Mouse (Mus musculus): ENCODE measurements at regions not wholly inside any gene's neighbourhood (a gene's known extent, or its start where the extent isn't known, plus 50 kb on each side); places are given as distances from the start of the nearest gene placed in this dataset.

DNA sequence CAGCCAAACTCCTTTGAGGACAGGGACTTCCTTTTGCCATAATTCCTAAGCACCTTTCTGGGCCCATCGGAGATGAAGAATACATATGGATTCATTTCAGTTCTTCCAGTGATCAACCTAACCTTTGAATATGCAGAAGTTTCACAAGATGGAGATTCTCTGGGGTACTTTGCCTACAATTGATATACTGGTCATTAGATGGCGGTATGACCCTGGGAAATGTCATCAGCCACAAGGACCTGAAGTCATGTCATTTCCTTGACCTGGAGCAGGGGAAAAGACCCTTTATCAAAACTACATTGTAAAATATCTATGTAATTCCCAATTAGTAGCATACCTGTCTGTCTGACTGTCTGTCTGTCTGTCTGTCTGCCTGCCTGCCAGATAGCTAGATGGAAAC lies 164.0 kb upstream of the Slc24a3 start:
- H3K4me1 ChIP-seq = no peaks in the 10 kb centered on the region
- no peaks in the 10 kb centered on the region for H3K9me3 ChIP-seq
- H3K27me3 ChIP-seq (ENCODE audit: insufficient read depth, poor library complexity, severe bottlenecking) = no peaks in the 10 kb centered on the region
- H3K27ac ChIP-seq = no peak overlapping the region
- no peaks in the 10 kb centered on the region for H3K36me3 ChIP-seq
- DNase-seq (ENCODE audit: low spot score) = no peak
- H3K4me3 ChIP-seq = no peak overlapping the region
- 69% methylated on average over 2 of the region's 2 CpGs for WGBS

DNA sequence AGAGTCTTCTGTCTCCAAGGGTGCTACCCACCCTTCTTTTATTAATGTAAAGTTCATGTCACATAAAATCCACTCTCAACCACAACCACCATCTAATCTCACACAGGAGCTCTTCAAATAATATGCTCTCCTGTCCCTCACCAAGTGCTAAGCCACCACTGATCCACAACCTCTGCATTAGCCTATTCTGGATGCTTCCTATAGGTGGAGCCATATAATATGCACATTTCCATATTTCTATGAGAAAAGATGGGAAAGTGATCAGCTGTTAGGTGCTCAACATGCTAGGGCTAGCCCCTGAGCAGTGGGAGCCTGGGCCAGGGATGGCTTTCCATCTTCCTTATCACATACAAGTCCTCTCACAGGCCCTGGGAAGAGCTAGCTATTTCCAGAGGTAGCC lies 156.9 kb upstream of the Slc24a3 start:
- no peak overlapping the region for H3K4me3 ChIP-seq
- no peaks in the 10 kb centered on the region for H3K36me3 ChIP-seq
- H3K27me3 ChIP-seq (ENCODE audit: insufficient read depth, poor library complexity, severe bottlenecking) = no peaks in the 10 kb centered on the region
- H3K9me3 ChIP-seq = no peaks in the 10 kb centered on the region
- 0 out of 2 replicates have a peak, but pooled peaks cover 3% of the 10 kb centered on the region for H3K4me1 ChIP-seq
- H3K27ac ChIP-seq = no peak overlapping the region
- no peak for DNase-seq (ENCODE audit: low spot score)

DNA sequence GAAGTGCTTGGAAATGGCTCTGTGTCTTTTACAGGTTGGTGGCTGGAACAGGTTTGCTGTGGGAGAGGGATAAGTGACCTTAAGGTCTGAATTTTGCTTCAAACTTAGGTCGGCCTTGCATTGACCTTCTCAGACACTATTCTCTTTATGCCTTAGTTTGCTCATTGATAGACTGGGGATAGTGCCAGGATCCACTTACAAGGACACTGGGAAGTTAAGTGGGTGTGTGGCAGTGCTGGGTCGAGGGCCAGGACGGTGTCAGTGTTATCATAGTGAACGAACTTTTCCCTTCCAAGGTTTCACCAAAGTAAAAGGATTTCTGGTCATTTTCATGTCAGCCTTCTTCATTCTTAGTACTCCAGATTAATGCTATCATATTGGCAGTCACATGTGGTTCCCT lies 156.3 kb upstream of the Slc24a3 start:
- Histone ChIP-seq H3K4me1 (0 out of 2 replicates have a peak, but pooled peaks cover 3% of the 10 kb centered on the region), H3K27ac (no peak overlapping the region), H3K9me3 (no peaks in the 10 kb centered on the region), H3K4me3 (no peak overlapping the region), H3K36me3 (no peaks in the 10 kb centered on the region), H3K27me3 (ENCODE audit: insufficient read depth, poor library complexity, severe bottlenecking) (no peaks in the 10 kb centered on the region)
- WGBS = 63% methylated on average over 4 of the region's 4 CpGs
- DNase-seq (ENCODE audit: low spot score) = no peak

DNA sequence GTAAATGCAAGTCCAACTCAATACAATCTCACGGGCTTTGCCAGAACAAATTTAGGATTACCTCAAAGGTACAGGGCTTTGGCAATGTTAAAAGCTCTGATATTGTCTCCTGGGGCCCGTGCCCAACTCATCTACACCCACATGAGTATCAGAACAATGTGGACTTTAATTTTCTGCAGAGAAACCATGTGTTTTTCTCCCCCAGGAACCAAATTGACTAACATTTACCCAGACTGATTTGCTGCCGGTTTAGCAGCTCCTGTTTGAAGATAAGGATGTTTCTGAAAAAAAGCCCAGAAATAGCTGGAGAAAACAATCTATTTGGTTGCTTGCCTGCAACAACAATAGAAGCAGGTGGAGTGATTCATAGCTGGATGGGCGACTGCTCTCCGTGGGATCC lies 151.6 kb upstream of the Slc24a3 start:
- H3K4me3 ChIP-seq = no peak overlapping the region
- H3K9me3 ChIP-seq = no peaks in the 10 kb centered on the region
- H3K27ac ChIP-seq = no peak overlapping the region
- H3K4me1 ChIP-seq = peaks cover 13% of the 10 kb centered on the region; the same call in 1 of the 2 replicates
- H3K36me3 ChIP-seq = no peaks in the 10 kb centered on the region
- 71% methylated on average over 5 of the region's 5 CpGs for WGBS
- H3K27me3 ChIP-seq (ENCODE audit: insufficient read depth, poor library complexity, severe bottlenecking) = no peaks in the 10 kb centered on the region
- no peak for DNase-seq (ENCODE audit: low spot score)

DNA sequence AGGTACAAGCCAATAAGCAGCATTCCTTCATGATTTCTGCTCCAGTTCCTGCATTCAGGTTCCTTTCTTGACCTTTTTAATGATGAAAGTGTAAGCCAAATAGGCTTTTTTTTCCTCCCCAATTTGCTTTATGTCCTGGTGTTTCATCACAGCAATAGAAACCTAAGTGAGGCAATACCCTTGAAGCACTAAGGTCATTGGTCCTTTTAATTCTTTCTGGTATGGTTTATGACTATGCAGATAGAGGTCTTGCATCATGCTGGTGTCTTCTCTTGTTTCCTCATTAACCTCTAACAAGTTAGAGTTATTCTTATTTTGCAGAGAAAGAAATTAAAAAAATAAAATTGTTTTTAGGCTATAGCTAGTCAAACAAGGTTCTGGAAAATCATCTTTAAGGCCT lies 150.6 kb upstream of the Slc24a3 start:
- Histone ChIP-seq H3K4me3 (no peak overlapping the region), H3K4me1 (peaks cover 9% of the 10 kb centered on the region; the same call in 1 of the 2 replicates), H3K36me3 (no peaks in the 10 kb centered on the region), H3K27ac (peak overlapping the region; percentile 4; the same call in 1 of the 2 replicates), H3K9me3 (no peaks in the 10 kb centered on the region), H3K27me3 (ENCODE audit: insufficient read depth, poor library complexity, severe bottlenecking) (no peaks in the 10 kb centered on the region)
- no peak for DNase-seq (ENCODE audit: low spot score)

DNA sequence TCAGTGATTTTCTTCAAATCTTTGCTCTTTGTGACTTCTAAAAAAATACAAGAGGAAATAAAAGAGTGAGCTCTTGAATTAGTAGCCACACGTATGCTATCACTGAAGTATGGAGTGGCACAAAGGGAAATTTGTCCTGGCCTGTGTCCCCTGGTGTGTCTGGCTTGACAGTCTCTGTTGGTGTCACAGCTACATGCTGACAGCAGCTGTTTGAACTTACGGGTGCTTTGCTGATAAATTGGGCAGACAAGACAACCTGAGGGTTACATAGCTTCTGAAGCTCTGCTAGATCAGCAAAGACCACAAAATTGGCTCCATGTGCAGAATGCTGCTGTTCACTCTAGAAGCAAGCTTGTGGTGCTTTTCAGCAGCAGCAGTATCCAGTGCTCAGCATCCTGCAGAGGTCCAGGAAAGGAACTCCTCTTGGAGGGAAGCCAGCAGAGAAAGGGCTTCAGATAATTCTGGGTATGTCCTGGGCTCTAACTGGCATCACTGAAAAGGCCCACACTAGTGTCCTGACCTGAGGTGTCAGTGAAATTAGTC lies 149.9 kb upstream of the Slc24a3 start:
- Histone ChIP-seq H3K27ac (peak overlapping the region; percentile 29; the same call in 1 of the 2 replicates), H3K9me3 (no peaks in the 10 kb centered on the region)
- 24% methylated on average over 2 of the region's 2 CpGs for WGBS

DNA sequence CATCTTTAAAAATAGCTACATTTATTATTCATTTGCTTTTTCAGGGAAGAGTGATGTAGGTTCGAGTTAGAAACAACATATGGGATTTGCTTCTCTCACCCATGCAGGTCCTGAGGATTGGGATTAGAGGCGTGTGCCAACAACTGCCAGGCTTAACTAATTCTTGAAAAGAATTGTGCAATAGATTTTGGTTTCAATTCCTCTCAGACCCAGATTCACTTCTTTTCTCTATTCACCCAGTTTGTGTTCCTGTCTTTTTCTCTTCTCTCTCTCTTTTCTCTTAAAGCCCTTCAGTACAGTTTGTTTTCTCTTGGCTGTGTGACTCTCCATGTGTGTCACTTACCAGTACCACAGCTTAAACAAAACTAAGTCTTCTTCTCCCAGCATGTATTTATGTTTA lies 119.8 kb upstream of the Slc24a3 start:
- Histone ChIP-seq H3K4me1 (no peaks in the 10 kb centered on the region), H3K9me3 (no peaks in the 10 kb centered on the region), H3K4me3 (no peak overlapping the region), H3K27me3 (ENCODE audit: insufficient read depth, poor library complexity, severe bottlenecking) (no peaks in the 10 kb centered on the region), H3K36me3 (no peaks in the 10 kb centered on the region), H3K27ac (no peak overlapping the region)
- WGBS = 88% methylated on average over 2 of the region's 2 CpGs
- DNase-seq (ENCODE audit: low spot score) = no peak

More for the DNA sequence above, 149.9 kb upstream of the Slc24a3 start:
- no peaks in the 10 kb centered on the region for H3K36me3 ChIP-seq
- no peak overlapping the region for H3K4me3 ChIP-seq
- H3K4me1 ChIP-seq = peaks cover 9% of the 10 kb centered on the region; the same call in 1 of the 2 replicates
- H3K27me3 ChIP-seq (ENCODE audit: insufficient read depth, poor library complexity, severe bottlenecking) = no peaks in the 10 kb centered on the region
- peak; percentile 82 for DNase-seq (ENCODE audit: low spot score)

DNA sequence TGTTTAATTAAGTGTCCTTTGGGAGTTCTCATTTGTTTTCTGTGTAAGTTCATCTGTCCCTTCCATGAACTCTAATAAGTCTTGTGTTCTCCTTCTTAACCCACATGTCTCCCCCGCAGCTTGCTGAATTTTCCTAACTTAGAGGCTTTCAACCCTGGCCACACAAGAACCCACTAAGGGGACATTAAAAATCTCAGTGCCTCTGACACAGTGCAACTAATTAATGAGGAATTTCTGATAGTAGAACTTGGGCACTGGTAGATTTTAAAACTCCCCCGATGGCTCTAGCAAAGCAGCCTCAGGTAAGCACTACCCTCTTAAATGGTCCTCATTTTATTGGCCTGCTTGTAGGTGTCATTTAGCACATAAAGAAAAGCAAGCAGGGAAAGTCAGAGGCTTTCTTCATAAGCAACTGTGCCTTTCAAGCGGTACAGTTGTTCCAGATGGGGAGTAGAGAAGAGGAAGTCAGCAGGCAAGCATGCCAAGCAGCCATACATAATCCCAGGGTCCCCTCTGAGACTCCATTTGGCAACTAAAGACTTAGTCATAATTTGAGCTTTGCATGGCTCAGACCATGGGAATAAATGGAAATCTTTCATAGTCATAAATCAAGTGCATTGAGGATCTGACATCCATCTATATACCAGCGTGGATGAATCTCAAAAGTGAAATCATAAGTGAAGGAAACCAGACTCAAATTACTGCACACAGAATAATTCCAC lies 117.7 kb upstream of the Slc24a3 start:
- no peaks in the 10 kb centered on the region for H3K36me3 ChIP-seq
- WGBS = 84% methylated on average over 4 of the region's 4 CpGs
- H3K4me3 ChIP-seq = no peak overlapping the region
- no peak overlapping the region for H3K27ac ChIP-seq
- no peak for DNase-seq (ENCODE audit: low spot score)
- no peaks in the 10 kb centered on the region for H3K27me3 ChIP-seq (ENCODE audit: insufficient read depth, poor library complexity, severe bottlenecking)
- no peaks in the 10 kb centered on the region for H3K4me1 ChIP-seq
- no peaks in the 10 kb centered on the region for H3K9me3 ChIP-seq

DNA sequence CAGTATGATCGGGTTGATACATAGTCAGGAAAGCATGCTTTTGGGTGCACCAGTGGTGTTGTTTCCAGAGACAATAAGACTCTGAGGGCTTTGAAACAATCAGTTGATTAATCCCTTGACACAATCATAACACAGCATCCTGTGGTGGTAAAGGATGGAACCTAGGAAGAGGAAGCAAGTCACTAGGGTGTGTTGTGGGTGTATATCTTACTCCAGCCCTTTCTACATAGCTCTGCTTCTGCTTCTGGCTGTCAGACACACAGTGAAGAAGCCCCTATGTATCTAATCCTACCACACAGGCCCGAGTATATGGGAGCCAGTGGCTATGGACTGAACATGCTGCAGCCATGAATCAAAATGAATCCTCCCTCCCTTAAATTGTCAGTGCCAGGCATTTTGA lies 115.1 kb upstream of the Slc24a3 start:
- no peaks in the 10 kb centered on the region for H3K9me3 ChIP-seq
- no peaks in the 10 kb centered on the region for H3K27me3 ChIP-seq (ENCODE audit: insufficient read depth, poor library complexity, severe bottlenecking)
- WGBS = 75% methylated on average over 2 of the region's 2 CpGs

DNA sequence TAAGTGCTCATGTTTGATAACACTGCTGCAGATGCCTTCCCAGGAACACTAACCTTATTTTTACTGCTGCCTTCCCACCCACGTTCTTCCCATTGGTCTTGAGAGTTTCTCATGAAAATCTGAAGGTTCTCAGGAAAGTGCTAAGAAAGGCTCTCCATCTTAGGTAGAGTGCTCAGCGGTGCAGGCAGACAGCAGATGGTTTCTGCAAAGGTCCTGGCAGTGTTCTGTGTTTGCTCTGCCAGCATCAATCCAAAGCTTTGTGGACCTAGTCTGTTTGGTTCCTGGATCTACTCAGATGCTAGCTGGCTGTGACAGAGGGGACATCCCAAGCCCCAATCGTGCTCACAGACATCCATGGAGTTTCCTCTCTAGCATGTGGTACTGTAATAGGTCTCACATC lies 111.3 kb upstream of the Slc24a3 start:
- no peaks in the 10 kb centered on the region for H3K9me3 ChIP-seq
- H3K4me3 ChIP-seq = no peak overlapping the region
- 74% methylated on average over 3 of the region's 3 CpGs for WGBS
- H3K4me1 ChIP-seq = peaks cover 8% of the 10 kb centered on the region; the same call in 1 of the 2 replicates
- no peak overlapping the region for H3K27ac ChIP-seq
- DNase-seq (ENCODE audit: low spot score) = no peak
- no peaks in the 10 kb centered on the region for H3K36me3 ChIP-seq
- no peaks in the 10 kb centered on the region for H3K27me3 ChIP-seq (ENCODE audit: insufficient read depth, poor library complexity, severe bottlenecking)

More for the DNA sequence above, 115.1 kb upstream of the Slc24a3 start:
- Histone ChIP-seq H3K4me1 (peaks cover 3% of the 10 kb centered on the region; the same call in 1 of the 2 replicates), H3K4me3 (no peak overlapping the region), H3K36me3 (no peaks in the 10 kb centered on the region), H3K27ac (no peak overlapping the region)
- no peak for DNase-seq (ENCODE audit: low spot score)

DNA sequence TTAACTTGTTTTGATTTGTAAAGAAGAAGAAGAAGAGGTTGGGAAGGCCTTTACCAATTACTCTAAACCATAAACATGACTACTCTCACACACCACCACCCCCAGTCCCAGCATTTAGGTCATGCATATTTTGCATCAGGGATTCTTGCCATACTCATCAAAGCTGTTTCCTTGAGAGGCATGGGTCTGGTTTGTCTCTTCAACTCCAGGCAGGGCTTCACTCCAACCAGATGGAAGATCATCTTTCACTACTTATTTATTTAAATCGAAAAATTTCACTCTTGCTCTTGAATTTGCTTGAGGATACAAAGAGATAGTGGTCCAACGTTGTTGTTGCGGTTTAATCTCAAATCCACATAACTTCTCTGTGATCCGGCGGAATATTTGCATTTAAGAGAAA lies 110.8 kb upstream of the Slc24a3 start:
- Histone ChIP-seq H3K27me3 (ENCODE audit: insufficient read depth, poor library complexity, severe bottlenecking) (no peaks in the 10 kb centered on the region), H3K27ac (no peak overlapping the region), H3K36me3 (no peaks in the 10 kb centered on the region), H3K4me3 (no peak overlapping the region), H3K9me3 (no peaks in the 10 kb centered on the region), H3K4me1 (peaks cover 8% of the 10 kb centered on the region; the same call in 1 of the 2 replicates)
- 67% methylated on average over 5 of the region's 5 CpGs for WGBS
- no peak for DNase-seq (ENCODE audit: low spot score)

DNA sequence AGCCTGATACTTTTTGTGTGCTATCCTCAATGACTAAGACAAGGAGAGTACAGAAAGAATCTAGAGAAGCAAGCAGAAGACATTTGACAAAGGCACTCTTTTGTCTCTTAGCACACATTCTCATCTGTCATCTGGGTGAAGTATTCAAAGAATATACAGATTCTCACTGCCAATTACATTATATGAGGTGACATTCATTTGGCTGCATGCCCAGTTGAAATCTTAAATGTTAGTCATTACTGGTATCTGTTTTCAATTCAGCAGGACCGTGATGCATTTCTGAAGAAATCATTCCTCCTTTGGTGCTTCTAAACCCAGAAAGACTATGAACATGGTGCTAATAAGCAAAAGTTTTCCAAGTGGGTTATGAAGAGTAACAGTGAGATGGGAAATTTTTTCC lies 97.6 kb upstream of the Slc24a3 start:
- H3K4me1 ChIP-seq = no peaks in the 10 kb centered on the region
- no peaks in the 10 kb centered on the region for H3K36me3 ChIP-seq
- WGBS = 81% methylated on average over 1 of the region's 1 CpGs
- no peak overlapping the region for H3K27ac ChIP-seq
- H3K27me3 ChIP-seq (ENCODE audit: insufficient read depth, poor library complexity, severe bottlenecking) = no peaks in the 10 kb centered on the region
- H3K4me3 ChIP-seq = no peak overlapping the region
- DNase-seq (ENCODE audit: low spot score) = no peak
- H3K9me3 ChIP-seq = no peaks in the 10 kb centered on the region

DNA sequence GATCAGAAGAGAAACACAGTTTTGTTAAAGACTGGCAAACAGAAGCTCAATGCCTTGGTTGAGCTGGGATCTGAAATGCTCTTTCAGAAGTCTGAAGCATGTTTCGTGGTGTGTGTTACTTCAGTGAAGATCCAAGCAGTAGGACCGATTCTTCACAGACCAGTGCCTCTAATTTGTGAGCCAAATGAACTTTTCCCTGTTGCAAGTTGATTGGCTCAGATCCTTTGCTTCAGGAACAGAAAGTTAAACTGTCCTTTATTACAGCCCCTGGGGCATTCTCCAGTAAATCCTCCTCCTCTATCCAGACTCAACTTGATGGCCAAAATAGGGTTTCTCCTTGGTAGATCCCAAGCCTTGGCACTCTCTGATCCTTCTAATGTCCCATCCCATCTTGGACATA lies 85.6 kb upstream of the Slc24a3 start:
- H3K27ac ChIP-seq = no peak overlapping the region

DNA sequence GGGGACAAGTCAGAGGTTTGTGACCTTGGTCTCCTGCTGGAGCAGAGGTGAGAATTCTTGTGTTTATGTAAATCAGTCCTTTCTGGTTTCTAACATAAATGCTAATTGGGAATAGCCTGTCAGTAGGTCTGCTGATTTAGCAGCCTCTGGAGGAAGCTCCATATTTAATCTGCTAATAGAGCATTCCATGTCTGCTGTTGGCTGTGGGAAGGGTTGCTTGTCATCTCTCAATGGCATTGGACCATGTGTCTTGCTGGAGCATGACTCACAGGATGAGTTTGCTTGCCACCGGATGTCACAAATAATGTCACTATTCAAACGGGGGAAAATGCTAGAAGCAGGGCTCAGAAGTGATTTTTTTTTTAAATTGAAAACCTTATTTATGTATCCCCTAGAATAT lies 82.9 kb upstream of the Slc24a3 start:
- H3K27me3 ChIP-seq (ENCODE audit: insufficient read depth, poor library complexity, severe bottlenecking) = no peaks in the 10 kb centered on the region
- H3K4me1 ChIP-seq = no peaks in the 10 kb centered on the region
- no peak overlapping the region for H3K4me3 ChIP-seq
- WGBS = 79% methylated on average over 2 of the region's 2 CpGs
- no peaks in the 10 kb centered on the region for H3K9me3 ChIP-seq
- H3K27ac ChIP-seq = no peak overlapping the region
- no peaks in the 10 kb centered on the region for H3K36me3 ChIP-seq
- DNase-seq (ENCODE audit: low spot score) = no peak

More for the DNA sequence above, 85.6 kb upstream of the Slc24a3 start:
- no peaks in the 10 kb centered on the region for H3K36me3 ChIP-seq
- H3K27me3 ChIP-seq (ENCODE audit: insufficient read depth, poor library complexity, severe bottlenecking) = no peaks in the 10 kb centered on the region
- no peak for DNase-seq (ENCODE audit: low spot score)
- WGBS = 88% methylated on average over 2 of the region's 2 CpGs
- no peaks in the 10 kb centered on the region for H3K4me1 ChIP-seq
- no peaks in the 10 kb centered on the region for H3K9me3 ChIP-seq
- no peak overlapping the region for H3K4me3 ChIP-seq
